Mouse (Mus musculus): ENCODE measurements around the gene 6430550D23Rik. TPM values are rescaled to one million over a fixed set of nuclear protein-coding genes. Genes with fewer than 3 reads are reported as not detected.
"Not testable (repeated sequence)": the region's sequence is repeated elsewhere in the genome, so short reads cannot be mapped to it uniquely, and the experiment has no call there.

The 6430550D23Rik gene
- polyA plus RNA-seq, 1 experiment from 2014 or later, result 0.98 TPM

DNA sequence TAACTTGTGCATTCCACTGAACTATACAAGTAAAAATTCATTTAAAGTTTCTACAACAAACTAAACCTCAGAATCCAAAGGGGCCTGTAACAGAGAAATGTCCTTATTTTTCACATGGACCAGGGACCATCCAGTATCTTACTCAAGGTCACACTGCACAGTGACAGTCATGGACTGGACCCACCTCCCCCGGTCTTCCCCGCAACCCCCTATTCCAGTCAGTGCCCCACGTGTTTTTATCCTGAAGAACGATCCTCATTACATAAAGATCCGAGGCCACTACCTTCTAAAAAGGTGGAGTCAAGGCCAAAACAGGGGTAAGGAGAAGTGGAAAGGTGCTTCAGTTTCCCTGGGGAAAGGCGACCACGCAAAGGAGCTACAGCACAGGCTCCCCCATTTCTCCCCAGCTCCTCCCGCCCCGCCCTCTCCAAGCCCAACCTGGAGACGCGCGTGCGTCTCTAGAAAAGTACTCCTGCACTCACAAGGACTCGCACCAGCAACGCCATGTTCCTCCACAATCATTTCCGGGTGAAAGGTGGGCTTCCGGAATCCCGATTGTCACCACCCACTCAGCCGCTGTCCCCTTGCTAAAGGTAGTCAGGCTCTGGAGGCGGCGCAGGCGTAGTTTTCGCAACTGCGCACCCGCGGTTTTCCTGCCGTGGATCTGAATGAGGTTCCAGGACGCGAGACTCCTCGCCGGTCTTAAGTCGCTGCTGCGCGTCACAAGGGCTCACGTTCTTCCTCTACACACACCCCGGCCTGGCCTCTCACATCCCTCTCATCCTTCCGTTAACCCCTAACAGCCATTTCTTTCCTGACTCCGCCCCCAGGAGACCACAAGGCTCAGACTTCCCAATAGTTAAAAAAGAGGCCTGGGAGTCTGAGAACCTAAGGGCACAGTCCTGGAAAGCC, 78.0 kb downstream of the 6430550D23Rik start, which contains the start of gene Uqcc1:
TSS of gene Uqcc1 (minus strand) at position 780 of the 912 bp plus-strand sequence.
- peak within 1 kb of the TSS; percentile 75 for H3K27ac ChIP-seq (ENCODE audit: low read length)
- H3K9me3 ChIP-seq (replicated peaks; ENCODE audit: control insufficient read depth, low read length), result no peaks in the 10 kb centered on the region
- ATAC-seq (ENCODE audit: low read depth), result peak; percentile 93
- peak within 1 kb of the TSS; percentile 72 for H3K4me3 ChIP-seq (ENCODE audit: low read depth, low read length)
- H3K4me2 ChIP-seq (ENCODE audit: low read depth, low read length), result peak within 1 kb of the TSS; percentile 73
- WGBS (ENCODE audit: insufficient replicate concordance), result under 1% methylated on average over 38 of the region's 38 CpGs
- no peaks in the 10 kb centered on the region for H3K36me3 ChIP-seq (ENCODE audit: control insufficient read depth, insufficient read depth)
- peaks cover 12% of the 10 kb centered on the region for H3K4me1 ChIP-seq (ENCODE audit: control insufficient read depth, low read depth, low read length)
- H3K27me3 ChIP-seq (ENCODE audit: control insufficient read depth, insufficient read depth, low read depth, low read length), result no peaks in the 10 kb centered on the region
- peak within 1 kb of the TSS; percentile 65 for H3K9ac ChIP-seq (ENCODE audit: low read depth, low read length)

DNA sequence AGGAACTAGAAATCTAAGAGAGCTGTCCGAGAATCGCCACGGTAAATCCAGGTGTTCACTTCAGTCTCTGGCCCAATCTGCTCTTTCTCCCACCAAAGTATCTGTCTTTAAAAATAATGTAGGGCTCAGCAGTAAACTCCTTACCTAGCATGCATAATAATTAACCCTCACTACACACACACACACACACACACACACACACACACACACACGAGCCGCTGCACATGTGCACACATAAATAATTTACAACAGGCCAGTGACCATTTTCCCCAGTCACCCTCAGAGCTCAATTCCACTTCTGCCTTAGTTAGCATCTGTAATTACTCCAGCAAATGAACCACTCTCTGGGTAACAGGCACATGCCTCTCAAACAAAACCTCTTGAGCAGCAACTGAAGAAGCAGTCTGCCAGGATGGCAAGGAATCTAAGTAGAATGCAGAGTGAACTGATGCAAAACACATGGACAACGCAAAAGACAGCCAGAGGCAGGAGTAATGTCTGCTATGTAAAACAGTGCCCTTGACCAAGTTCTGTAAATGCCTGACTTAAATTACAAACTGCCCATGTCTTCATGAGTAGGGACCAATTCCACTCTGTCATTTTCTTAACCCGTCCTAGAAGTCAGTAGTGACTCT, 78.9 kb downstream of the 6430550D23Rik start:
- Histone ChIP-seq H3K9ac (ENCODE audit: low read depth, low read length) (peak overlapping the region; percentile 65; the same call in 1 of the 2 replicates), H3K4me3 (ENCODE audit: low read depth, low read length) (peak overlapping the region; percentile 72), H3K27ac (ENCODE audit: low read length) (no peak overlapping the region), H3K36me3 (ENCODE audit: control insufficient read depth, insufficient read depth) (peaks cover 2% of the 10 kb centered on the region; the same call in 1 of the 2 replicates), H3K4me2 (ENCODE audit: low read depth, low read length) (peak overlapping the region; percentile 73), H3K27me3 (ENCODE audit: control insufficient read depth, insufficient read depth, low read depth, low read length) (no peaks in the 10 kb centered on the region), H3K4me1 (ENCODE audit: control insufficient read depth, low read depth, low read length) (peaks cover 12% of the 10 kb centered on the region), H3K9me3 (replicated peaks; ENCODE audit: control insufficient read depth, low read length) (no peaks in the 10 kb centered on the region)
- no peak for ATAC-seq (ENCODE audit: low read depth)
- WGBS (ENCODE audit: insufficient replicate concordance), result 53% methylated on average over 7 of the region's 7 CpGs

DNA sequence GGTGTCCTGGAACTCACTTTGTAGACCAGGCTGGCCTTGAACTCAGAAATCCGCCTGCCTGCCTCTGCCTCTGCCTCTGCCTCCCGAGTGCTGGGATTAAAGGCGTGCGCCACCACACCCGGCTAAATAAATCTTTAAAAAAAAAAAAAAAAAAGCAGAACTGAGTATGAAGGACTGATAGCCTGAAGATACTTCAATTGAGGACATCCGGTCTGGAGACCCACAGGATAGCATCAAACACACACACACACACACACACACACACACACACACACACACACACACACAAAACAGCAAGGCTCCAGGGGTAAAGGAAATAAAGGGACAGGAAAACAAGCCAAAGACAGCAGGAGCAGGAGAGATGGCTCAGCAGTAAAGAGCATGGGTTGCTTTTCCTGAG, 82.6 kb downstream of the 6430550D23Rik start:
- H3K4me1 ChIP-seq (ENCODE audit: control insufficient read depth, low read depth, low read length); H3K4me2 ChIP-seq (ENCODE audit: low read depth, low read length); H3K9me3 ChIP-seq (replicated peaks; ENCODE audit: control insufficient read depth, low read length); H3K9ac ChIP-seq (ENCODE audit: low read depth, low read length); H3K36me3 ChIP-seq (ENCODE audit: control insufficient read depth, insufficient read depth); H3K27ac ChIP-seq (ENCODE audit: low read length); H3K4me3 ChIP-seq (ENCODE audit: low read depth, low read length); H3K27me3 ChIP-seq (ENCODE audit: control insufficient read depth, insufficient read depth, low read depth, low read length); ATAC-seq (ENCODE audit: low read depth): not testable (repeated sequence)
- 68% methylated on average over 6 of the region's 6 CpGs for WGBS (ENCODE audit: insufficient replicate concordance)

Other genes with a start within 250 kb of the 6430550D23Rik start
- not detected in 2 replicates for gene Mmp24, start 232.6 kb downstream of the 6430550D23Rik start, polyA plus RNA-seq (2015; fragmentation: Nextera tagmentation; extraction: Ambion mirVana)
- 4.8 and 5.6 TPM in 2 replicates for gene BC029722, start 188.6 kb downstream of the 6430550D23Rik start, polyA plus RNA-seq (2015; fragmentation: Nextera tagmentation; extraction: Ambion mirVana)
- gene Eif6, start 181.1 kb downstream of the 6430550D23Rik start, polyA plus RNA-seq (2015; fragmentation: Nextera tagmentation; extraction: Ambion mirVana), result 108 TPM in 2 replicates
- gene Fam83c, start 173.1 kb downstream of the 6430550D23Rik start, polyA plus RNA-seq (2015; fragmentation: Nextera tagmentation; extraction: Ambion mirVana), result 0.08 and 0.14 TPM in 2 replicates
- 26.5 and 34.1 TPM in 2 replicates for gene Uqcc1, start 77.7 kb downstream of the 6430550D23Rik start, polyA plus RNA-seq (2015; fragmentation: Nextera tagmentation; extraction: Ambion mirVana)
- gene Gm15557, start 67.2 kb downstream of the 6430550D23Rik start, polyA plus RNA-seq (2015; fragmentation: Nextera tagmentation; extraction: Ambion mirVana), result not detected in 2 replicates
- not detected in 2 replicates for gene Gdf5, start 62.6 kb downstream of the 6430550D23Rik start, polyA plus RNA-seq (2015; fragmentation: Nextera tagmentation; extraction: Ambion mirVana)
- gene Cep250, start 51.5 kb downstream of the 6430550D23Rik start, polyA plus RNA-seq (2015; fragmentation: Nextera tagmentation; extraction: Ambion mirVana), result 6.6 and 7.0 TPM in 2 replicates
- 93.2 and 93.9 TPM in 2 replicates for gene Ergic3, start 68 bp upstream of the 6430550D23Rik start, polyA plus RNA-seq (2015; fragmentation: Nextera tagmentation; extraction: Ambion mirVana)
- not detected in 2 replicates for gene Fer1l4, start 45.0 kb upstream of the 6430550D23Rik start, polyA plus RNA-seq (2015; fragmentation: Nextera tagmentation; extraction: Ambion mirVana)
- 0.54 and 0.72 TPM in 2 replicates for gene Spag4, start 57.2 kb upstream of the 6430550D23Rik start, polyA plus RNA-seq (2015; fragmentation: Nextera tagmentation; extraction: Ambion mirVana)
- gene Cpne1, start 104.0 kb upstream of the 6430550D23Rik start, polyA plus RNA-seq (2015; fragmentation: Nextera tagmentation; extraction: Ambion mirVana), result 19.4 and 22.6 TPM in 2 replicates
- gene Rbm12, start 104.0 kb upstream of the 6430550D23Rik start, polyA plus RNA-seq (2015; fragmentation: Nextera tagmentation; extraction: Ambion mirVana), result 7.8 and 8.9 TPM in 2 replicates
- gene Gm28036, start 119.1 kb upstream of the 6430550D23Rik start, polyA plus RNA-seq (2015; fragmentation: Nextera tagmentation; extraction: Ambion mirVana), result 5.4 and 6.2 TPM in 2 replicates
- 180 and 191 TPM in 2 replicates for gene Romo1, start 136.1 kb upstream of the 6430550D23Rik start, polyA plus RNA-seq (2015; fragmentation: Nextera tagmentation; extraction: Ambion mirVana)
- gene Nfs1, start 136.2 kb upstream of the 6430550D23Rik start, polyA plus RNA-seq (2015; fragmentation: Nextera tagmentation; extraction: Ambion mirVana), result 44.5 and 44.7 TPM in 2 replicates
- 229 and 233 TPM in 2 replicates for gene Rbm39, start 172.3 kb upstream of the 6430550D23Rik start, polyA plus RNA-seq (2015; fragmentation: Nextera tagmentation; extraction: Ambion mirVana)
- 10.9 and 13.8 TPM in 2 replicates for gene Phf20, start 188.5 kb upstream of the 6430550D23Rik start, polyA plus RNA-seq (2015; fragmentation: Nextera tagmentation; extraction: Ambion mirVana)